Mouse (Mus musculus): ENCODE measurements around the gene Usp9x.
A peak's percentile ranks its signal among the peaks of the same experiment; 100 is the strongest.

Gene Usp9x

DNA sequence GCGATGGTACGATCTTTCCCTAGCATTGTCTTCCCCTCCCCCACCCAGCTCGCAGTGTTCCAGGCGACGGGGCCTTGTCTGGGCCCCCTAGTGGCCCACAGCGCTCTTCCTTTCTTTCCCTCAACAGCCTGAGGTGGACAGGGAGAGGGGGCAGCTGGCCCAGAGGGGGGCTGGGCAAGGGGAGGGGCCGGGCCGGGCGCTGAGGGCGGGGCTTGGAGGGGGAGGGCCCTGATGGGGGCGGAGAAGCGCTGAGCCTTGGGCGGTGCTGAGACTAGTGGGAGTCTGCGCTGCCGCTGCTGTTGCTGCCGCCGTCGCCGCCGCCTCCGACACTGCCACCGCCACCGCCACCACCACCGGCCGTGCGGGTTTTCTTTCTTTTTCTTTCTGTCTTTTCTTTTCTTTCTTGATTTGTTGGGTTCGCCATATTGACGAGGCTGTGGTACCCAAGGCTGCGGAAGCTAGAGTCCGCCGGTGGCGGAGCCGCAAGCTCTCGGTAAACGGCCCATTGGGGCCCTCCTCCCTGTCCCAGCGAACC lies at the start of gene Usp9x:
Gene Usp9x (plus strand): TSS at position 258 of the 535 bp plus-strand sequence.
- no peak for DNase-seq

DNA sequence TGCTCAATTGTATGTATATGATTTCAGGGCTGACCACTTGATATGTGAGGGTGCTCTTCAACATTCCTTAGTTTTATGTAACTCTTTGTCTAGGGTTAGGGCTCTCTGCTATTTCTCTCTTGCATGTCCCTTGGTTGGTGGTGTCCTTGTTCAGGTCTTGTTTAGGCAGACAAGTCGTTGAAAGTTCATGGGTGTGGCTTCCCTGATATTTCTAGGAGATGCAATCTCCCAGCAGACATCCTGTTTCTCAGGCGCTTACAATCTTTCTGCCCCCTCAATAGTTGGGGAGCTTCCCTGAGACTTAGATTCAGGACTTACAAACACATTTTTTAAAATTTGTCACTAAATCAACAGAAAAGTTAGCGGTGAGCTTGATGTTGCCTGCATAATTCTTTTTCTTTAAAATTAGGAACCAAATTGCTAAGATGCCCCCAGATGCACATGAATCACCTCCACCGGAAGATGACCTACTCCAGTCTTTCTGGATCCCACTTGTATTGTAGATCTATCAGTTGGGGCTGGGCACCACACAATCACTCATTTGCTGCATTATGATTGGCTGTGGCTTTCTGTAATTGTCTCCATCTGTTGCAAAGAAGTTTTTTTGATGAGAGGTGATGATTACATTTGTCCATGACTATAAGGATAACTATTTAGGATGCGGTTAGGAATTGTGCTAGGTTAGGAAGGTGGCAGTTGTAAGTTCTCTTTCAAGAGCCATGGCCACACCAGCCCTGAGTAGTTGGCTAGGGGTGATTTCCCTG lies 48.6 kb upstream of the Usp9x start:
- DNase-seq = no peak

DNA sequence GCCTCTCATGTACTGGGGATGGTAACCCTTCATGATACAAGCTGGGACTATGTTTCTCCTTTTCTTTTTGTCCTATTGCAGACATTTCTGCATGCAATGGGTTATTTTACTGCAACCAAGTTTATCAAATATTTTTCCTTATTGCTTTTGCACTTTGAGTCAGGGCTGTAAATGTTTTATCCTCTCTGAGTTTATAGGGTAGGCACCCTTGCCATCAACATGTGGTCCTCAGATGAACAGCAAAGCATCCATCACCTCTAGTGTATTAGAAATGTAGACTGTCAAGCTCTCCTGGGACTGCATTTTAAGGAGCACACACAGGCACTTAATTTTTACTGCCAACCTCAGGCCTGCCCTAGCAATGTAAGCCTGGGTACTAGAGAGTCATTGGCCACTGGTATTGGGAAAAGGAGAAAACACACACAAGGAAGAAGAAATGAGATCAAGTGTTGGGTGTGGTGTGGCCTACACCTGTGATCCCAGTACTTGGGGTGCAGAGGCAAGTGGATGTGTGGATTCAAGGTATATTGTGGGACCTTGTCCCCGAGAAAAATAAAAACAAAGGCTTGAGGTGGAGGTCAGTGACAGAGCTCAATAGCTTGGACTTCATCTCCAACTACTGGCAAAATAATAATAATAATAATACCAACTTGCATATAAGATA lies 46.6 kb upstream of the Usp9x start:
- no peak for DNase-seq

DNA sequence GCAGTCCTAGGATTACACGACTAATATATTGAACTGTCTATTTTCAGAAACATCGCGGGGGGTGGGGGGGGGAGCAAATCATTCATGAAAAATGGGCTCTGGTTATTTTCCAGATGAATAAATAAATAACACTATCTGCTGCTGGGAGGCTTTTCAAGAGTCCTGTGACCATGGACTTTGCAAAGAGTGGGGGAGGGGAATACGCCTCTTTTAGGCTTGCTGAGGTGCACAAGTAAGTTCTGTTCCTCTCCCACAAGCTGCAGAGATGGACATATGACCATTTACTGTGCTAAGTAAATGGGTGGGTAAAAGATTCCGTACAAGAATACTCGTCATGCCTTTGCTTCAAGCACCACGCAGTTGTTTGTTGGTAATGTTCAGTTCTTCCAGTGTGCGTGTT lies 46.0 kb upstream of the Usp9x start:
- DNase-seq = no peak

DNA sequence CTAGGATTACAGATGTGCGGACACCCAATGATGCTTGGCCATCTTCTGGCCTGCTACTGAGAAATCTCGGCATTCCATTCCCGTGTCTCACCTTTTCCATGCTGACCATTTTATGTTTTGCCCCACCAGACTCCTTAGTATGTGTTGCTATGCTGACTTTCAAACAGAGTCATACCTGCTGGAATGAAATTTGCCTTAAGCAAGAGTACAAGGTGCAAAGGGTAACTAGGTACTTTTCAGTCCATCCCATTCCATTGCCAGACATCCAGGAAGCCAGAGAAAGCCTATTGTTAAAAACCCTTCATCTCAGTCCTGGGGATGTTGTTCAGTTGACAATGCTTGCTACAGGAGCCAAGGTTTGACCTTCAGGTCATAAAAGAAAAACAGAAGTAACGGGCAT lies 43.1 kb upstream of the Usp9x start:
- DNase-seq = no peak

DNA sequence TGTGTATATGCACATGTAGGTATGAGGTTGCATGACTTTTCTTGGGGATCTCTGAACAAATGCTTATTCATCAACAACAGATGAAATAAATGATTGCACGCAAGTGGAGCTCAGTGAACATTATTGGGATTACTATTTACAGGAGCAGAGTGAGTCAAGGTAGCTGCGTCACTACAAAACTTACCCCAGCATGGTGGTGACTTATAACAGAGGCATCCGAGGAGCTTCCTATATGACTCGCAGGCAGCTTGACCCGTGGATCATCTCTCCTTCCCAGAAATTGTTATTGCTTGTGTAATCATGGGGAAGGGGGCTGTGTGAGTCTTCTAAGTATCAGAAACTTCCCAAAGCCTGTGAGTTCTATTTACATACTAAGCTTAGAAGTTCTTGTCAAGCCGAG lies 41.3 kb upstream of the Usp9x start:
- no peak for DNase-seq

DNA sequence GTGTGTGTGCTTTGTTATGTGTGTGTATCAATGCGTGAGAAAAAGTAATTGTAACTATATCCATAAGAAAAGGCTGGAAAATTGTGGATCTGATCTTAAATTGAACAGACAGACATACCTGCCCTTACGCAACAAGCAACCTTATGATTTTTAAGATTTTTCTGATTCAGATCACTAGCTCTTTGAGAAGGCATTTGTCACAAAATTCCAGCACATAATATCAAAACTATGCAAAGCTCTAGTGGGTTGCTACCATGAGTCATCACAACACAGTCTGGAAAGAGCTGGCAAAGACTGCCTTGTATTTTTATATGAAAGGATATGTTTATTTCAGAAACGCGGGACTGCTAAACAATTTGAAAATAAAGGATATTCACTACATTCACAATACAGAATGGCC lies 34.2 kb upstream of the Usp9x start:
- DNase-seq = no peak

DNA sequence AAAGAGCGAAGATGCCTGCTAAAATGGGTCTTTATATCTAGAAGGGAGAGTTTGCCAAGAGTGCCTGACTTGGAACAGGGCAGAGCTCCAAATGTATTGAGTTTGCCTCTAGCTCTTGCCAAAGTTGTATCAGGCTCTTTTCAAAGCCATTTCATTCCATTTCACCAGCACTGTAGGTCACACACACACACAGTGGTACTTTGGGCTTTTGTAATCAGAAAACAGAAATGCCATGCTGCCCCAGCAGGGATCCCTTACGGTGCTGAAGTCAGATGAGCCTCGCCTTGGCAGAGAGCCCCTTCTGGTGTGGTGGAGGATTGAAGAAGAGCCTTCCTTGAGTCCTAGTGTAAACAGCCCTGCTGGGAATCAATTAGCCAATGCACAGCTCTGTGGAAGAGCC lies 32.1 kb upstream of the Usp9x start:
- peak; percentile 38 for DNase-seq

DNA sequence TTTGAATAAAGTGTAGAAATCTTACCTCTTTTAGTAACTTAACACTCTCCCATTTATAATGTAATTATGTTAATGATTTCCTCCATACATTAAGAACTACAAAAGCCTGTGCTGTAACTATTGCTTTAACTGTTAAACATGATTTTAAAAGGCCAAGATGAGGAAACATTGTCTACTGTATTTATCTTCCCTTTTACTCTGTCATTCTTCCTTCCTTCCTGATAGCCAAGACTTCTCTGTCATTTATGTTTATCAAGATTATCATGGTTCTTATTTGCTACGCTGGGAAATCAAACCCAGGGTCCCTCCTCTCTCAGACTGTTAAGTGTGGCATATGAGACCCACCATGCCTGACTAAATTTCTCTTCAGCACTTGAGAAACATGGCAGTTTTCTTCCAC lies 30.9 kb upstream of the Usp9x start:
- DNase-seq = no peak

DNA sequence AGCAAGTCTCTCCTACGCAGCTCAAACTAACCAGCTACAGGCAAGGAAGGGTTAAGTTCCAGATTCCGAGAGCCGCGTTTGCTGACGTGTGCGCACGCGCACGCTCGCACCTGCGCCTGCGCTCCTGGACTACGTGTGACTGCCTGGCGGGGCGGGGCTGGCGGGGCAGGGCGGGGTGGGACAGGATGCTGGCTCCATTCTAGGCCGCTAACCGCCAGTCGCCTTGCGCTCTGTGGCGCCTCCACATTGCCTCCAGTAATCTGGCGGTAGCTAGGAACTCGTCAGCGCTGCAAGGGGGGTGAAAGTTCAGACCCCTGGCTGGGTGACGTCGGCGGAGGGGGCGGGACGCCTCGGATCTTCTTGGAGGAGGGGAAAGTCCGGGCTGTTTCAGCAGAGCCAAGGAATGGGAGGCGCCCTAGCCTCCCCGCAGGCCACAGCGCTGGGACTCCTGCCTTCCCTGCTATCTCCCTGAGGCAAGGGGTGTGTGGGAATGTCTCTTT lies 29.6 kb upstream of the Usp9x start:
- DNase-seq = peak; percentile 91

DNA sequence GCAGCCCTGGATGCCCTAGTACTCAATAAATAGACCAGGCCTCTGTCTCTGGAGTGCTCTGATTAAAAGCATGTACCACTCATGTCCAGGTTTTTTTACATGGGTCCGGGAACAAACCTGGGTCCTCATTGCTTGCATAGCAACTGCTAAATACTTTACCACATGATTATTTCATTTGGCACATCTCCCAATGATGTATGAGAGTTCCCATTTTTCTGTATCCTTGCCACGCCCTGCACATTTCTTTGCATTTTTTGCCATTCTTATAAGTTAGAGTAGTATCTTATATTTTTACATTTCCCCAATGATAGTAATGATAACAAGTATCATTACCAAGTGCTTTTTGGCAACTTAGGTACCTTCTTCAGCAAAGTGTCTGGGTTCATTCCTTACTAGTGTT lies 27.5 kb upstream of the Usp9x start:
- DNase-seq = no peak

DNA sequence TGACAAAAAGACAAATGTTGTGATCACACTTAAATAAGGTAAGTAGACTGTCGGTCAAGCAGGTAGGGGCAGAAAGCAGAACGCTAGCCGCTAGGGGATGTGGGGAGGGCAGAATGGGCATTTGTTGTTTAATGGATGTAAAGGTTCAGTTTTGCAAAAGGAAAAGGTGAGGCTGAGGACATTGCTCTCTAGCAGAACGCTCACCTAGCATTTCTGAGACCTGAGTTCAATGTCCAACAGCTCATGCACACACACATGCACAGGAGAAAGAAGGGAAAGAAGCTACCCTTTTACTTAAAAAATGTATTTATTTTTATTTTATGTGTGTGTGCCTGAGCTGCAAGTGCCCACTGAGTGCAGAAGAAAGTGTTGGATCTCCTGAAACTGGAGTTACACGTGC lies 26.6 kb upstream of the Usp9x start:
- no peak for DNase-seq

DNA sequence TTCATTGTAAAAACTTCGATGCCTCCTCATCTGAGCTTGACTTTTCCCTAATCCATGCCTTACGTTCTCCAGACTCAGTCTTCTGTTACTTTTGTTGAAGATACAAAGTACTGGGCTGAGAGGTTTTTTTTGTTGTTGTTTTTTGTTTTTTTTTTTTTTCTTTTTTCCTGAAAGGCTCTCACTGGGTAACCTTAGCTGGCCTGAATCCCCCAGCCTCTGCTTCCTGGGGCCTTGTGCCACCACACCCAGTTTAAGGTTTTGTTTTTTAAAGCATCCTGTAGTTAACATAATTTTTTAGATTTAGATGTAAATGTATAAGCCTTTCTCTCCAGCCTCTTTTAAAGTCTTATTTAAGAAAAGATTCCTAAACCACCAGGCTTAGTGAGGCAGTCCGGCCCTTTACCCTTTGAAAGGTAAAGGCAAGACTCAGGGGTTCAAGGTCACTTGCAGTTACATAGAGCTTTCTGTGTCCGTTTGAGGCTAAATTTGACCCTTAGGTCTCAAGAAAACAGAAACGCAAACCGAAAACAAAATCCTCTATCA lies 24.3 kb upstream of the Usp9x start:
- DNase-seq = no peak

DNA sequence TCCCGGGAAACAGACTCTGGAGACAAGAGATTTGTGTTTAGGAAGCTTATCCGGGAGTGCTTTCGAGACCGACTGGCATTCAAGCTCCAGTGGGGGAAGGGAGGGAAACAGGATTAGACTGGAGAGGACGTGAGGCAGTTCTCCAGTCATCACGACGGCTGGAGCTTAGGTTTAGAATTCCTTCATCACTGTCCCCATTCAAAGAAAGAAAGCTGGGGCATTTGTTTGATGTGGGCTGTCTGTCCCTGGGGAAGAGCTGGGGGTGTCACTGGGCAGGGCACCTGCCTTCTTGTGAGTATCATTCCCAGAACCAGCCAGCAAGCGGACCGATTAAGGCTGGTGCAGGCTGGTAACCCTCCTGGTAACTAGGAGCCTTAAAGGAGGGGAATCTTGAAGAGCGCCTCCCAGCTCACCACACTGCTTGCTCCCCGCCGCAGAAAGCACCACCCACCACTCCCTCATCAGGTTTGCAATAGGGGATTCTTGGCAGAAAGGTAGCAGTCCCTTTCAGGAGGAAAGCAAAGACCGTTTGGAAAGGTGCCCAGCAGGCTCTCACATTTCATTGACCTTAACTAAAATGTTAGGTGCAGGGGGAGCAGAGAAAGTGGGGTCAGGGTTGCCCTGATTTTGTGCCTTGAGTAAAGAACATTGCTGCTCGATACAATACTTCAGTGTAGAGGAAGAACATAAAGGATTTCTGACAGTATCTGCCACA lies 23.5 kb upstream of the Usp9x start:
- peak; percentile 14 for DNase-seq

DNA sequence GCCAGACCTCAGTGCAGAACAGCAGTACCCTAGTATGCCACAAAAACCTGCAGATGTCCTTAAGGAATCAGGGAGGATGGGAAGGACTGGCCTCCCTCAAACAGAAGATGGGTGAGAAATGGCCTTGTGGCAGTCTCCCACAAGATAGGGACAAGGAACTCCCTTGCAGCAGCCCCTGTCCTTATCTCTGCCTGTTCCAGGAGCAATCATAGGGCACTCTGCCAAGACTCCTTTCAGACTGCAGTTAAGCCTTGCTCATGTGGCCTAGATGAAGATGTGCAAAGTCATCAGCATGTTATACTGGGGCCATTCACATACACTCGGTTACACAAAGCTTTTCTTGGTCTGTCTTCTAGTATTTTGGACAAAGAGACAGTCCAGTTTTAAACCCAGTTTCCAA lies 16.7 kb upstream of the Usp9x start:
- DNase-seq = no peak

DNA sequence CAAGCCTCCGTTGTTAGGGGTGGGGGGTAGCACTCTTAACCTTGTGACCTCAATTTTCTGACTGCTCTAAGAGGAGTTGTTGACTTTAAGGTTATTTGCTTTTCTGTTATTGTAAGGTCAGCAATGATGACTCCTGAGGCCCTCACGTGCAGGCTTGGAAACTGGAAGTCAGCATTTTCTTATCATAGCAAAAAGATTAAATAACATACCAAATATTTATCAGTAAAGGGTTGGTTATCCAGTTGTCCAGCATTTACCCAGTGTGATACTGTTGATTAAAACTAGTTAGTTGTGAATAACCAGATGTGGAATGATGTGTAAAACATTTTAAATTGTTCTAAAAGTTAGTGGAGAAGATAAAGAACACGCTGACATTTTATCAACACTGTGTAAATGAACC lies 9.3 kb upstream of the Usp9x start:
- DNase-seq = no peak

DNA sequence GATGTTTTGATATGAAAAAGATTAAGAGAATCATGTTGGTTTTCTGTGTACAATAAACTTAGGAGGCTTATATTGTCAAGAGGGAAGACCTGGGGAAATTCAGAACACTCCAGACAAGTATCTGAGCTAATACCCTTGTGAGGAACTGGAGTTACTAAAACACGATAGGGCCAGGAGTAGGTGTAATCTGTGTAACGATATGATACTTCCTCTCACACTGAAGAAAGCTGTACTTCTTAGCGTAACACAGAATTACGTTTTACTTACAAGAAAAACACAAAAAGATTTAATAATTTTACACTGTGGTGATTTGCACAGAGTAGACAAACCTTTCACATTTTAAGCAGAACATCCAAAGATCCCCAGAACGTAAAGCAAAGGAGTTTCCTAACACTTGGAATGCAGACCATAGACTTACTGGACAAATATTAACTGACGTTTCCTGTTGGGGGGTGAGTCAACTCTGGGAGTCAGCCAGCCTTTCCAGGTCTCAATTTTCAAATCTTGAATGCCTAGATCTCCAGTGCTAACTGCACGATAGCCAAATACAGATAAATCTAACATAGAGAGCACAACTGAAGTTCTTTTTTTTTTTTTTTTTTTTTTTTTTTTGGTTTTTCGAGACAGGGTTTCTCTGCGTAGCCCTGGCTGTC lies 6.9 kb upstream of the Usp9x start:
- no peak for DNase-seq

DNA sequence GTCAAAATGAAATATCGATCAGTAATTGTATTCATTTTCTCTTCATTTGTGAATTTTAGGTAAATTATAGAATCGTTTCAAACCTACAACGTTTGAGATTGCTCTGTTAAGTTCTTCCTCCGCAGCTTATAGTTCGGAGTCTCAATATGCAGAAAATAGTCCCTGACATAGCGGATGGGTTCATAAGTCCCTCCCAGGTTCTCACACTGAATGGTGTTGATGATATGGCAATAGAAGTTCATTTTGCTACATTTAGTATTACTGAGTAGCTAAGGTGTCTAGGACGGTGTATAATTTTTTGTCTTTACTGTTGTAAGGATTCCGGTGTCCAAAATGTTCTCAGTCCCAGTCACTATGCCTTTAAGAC lies 1.1 kb upstream of the Usp9x start:
- DNase-seq = no peak

DNA sequence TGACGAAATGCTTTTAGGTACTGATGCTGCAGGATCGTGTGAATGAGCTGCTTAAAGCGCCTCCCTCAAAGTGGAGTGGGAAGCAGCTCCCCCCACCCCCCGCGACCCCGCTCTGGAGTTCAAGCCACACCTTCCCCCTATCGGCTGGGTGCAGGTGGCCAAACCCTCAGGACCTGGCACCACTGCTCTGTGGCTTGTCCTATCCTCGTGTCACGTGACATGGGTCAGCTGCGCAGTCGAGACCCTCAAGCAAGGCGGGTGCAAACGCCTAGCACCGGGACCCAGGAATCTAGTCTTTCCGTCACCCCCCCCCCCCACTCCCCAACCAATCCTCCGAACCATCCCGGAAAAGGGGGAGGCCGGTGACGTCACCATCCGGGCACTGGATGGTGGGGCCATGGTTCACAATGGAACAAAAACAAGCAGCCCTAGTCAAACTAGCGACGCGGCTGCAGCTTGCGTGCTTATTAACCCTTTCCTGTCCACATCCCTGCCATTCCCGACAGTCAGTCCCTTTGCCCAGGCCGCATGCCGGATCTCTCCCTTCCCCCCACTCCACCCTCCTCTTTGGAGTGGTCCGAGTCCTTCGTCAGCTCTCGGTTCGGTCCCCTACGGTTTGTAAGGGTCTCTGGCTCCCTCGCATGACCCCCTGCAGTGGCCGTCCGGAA lies 591 bp upstream of the Usp9x start:
- DNase-seq = peak; percentile 91

DNA sequence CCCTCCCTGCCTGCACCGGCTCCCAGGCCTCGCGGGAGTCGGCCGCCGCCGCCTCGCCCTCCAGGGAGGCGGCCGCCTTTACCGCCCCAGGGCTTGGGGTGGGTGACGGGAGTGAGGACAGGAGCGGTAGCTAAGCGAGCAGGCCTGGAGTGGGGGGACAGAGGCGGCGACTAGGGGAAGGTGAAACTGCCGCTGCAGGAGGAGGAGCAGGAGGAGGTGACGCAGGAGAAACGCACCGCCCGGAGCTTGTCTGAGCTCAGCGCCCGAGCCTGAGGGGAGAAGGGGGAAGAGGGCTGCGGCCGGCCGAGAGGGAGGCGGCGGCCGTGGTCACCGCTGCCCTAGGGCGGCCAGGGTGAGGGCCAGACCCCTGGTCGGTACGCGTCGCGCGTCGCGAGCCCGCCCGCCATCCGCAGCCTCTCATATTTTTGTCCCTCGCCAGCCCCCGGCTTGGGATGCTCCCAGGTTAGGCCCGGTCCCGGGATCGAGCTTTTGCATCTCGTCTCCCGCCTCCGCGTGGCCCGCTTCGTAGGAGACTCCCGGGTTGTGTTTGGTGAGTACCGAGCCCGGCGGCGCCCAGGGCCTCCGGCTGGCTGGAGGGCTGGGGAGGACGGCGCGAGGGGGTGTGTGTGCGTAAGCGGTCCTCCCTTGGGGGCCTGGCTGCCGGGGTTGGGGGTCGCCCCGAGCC lies 620 bp downstream of the Usp9x start:
- peak; percentile 58 for DNase-seq

DNA sequence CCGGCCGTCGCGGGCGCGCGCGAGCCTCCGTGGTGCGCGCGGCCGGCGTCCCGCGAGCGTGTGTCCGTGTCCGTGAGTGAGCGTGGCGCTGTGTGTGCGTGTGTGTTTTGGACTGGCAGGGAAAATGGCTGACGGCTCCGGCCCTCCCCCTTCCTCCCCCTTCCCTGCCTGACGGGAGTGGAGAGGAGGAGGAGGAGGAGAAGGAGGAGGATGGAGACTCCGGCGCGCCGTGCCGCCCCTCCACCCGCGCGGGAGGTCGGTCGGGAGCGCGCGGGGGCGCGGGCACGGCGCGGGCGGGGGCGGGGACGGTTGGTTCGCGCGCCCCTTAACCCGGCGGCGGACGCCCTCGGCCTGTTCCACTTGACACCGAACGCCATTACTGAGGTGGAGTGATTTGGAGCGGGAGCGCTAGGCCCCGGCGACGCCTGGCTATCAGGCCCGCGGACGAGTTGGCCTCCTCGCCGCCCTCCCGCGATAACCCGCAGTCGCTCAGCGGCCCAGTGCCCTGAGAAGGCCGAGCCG lies 1.2 kb downstream of the Usp9x start:
- DNase-seq = peak; percentile 66

All from cerebellum, adult 11 months (tissue).